Mouse (Mus musculus) lung, embryonic 16.5 days (tissue): ENCODE data around the gene Agfg2. TPM values are rescaled to one million over a fixed set of nuclear protein-coding genes. Genes with fewer than 3 reads are reported as not detected.

Experiments used
- ATAC-seq: fragments of 200-750 bp; cut with Nextera tagmentation; 2 replicates; pipeline ENCODE4 v1.8.0; 2017; ENCODE audit warnings: low read depth, mild to moderate bottlenecking, moderate library complexity
- H3K27ac ChIP-seq: fragments of 300-500 bp; sonication (generic); 2 replicates; pipeline ENCODE4 v1.5.1; 2014; ENCODE audit warnings: mild to moderate bottlenecking, control low read depth, low read length
- H3K27me3 ChIP-seq: fragments of 300-500 bp; sonication (generic); 2 replicates; pipeline ENCODE4 v1.6.1; 2014; ENCODE audit warnings: low read depth, low read length, mixed read lengths; ENCODE audit not compliant: control insufficient read depth, insufficient read depth
- H3K36me3 ChIP-seq: fragments of 300-500 bp; sonication (generic); 2 replicates; pipeline ENCODE4 v1.6.1; 2014; ENCODE audit warnings: low read length; ENCODE audit not compliant: control insufficient read depth, insufficient read depth
- H3K4me1 ChIP-seq: fragments of 300-500 bp; sonication (generic); replicated peaks from 2 replicates; pipeline ENCODE4 v1.6.1; 2014; ENCODE audit warnings: low read length, mixed read lengths; ENCODE audit not compliant: control insufficient read depth, insufficient read depth
- H3K4me2 ChIP-seq: fragments of 300-500 bp; sonication (generic); 2 replicates; pipeline ENCODE4 v1.6.1; 2014; ENCODE audit warnings: low read depth, low read length, control low read depth
- H3K4me3 ChIP-seq: fragments of 300-500 bp; sonication (generic); 2 replicates; pipeline ENCODE4 v1.5.1; 2014; ENCODE audit warnings: mild to moderate bottlenecking, low read length, control low read depth
- H3K9ac ChIP-seq: fragments of 300-500 bp; sonication (generic); 2 replicates; pipeline ENCODE4 v1.6.1; 2014; ENCODE audit warnings: low read length, control low read depth
- H3K9me3 ChIP-seq: fragments of 300-500 bp; sonication (generic); 2 replicates; pipeline ENCODE4 v1.6.1; 2016; ENCODE audit warnings: low read length; ENCODE audit not compliant: control insufficient read depth
- WGBS: fragments of 180-500 bp; shearing (Covaris S2); extraction: QIAGEN DNeasy Blood & Tissue Kit; methylation state at CpG from one replicate; pipeline ENCODE4 v1.1.7; 2014; 5-methylcytosine and 5-hydroxymethylcytosine counted together
- polyA plus RNA-seq: library from polyadenylated mRNA; unstranded; fragments of >200 nt; fragmentation: Nextera tagmentation; extraction: Ambion mirVana; gene quantifications from 2 replicates; pipeline ENCODE4 v1.2.1, GENCODE M21; 2015

Agfg2 gene
- polyA plus RNA-seq, 1 experiment from 2014 or later: 14.2 TPM

DNA sequence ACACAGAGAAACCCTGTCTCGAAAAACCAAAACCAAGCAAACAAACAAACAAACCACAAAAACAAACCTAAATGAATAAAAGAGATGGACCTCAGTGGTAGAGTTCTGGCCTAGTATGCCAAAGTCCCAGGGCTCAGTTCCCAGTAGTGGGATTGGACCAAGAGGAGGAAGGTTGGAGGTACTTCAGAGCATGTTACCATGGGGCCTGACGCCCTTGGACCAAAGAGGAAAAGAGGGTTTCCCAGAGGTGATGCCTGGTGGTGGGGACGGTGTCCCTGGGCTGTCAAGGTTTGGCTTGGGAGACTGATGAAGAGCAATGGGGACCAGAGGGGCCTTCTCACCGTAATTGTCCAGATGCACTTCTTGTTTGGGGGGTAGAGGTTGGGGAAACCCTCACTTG is 74.5 kb downstream of the Agfg2 start:
- 0 out of 2 replicates have a peak, but pooled peaks have one; percentile 0 for ATAC-seq
- peak overlapping the region; percentile 67 for H3K9ac ChIP-seq
- H3K4me3 ChIP-seq: peak overlapping the region; percentile 48
- H3K9me3 ChIP-seq: no peaks in the 10 kb centered on the region
- peak overlapping the region; percentile 96 for H3K27ac ChIP-seq
- peak overlapping the region; percentile 61 for H3K4me2 ChIP-seq
- WGBS: 44% methylated on average over 4 of the region's 4 CpGs
- H3K4me1 ChIP-seq: peaks cover 36% of the 10 kb centered on the region
- H3K27me3 ChIP-seq: no peaks in the 10 kb centered on the region
- H3K36me3 ChIP-seq: no peaks in the 10 kb centered on the region; the same call in 1 of the 2 replicates

DNA sequence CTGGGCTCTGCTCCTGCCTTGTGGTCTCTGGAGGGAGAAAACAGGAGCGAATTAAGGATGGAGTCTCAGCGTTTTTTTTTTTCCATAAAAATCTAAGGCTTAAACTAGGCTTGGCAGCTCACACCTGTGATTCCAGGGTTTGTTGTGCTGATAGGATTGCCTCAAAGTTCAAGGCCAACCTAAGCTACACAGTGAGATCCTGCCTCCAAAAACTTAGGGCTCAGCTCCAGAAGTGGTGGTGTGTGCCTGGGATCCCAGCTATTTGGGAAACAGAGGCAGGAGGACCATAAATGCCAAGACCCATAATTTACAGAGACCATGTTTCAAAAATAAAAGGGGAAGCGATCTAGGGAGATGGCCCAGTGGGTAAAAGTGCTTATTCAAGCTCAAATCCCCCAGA is 75.2 kb downstream of the Agfg2 start:
- Histone ChIP-seq H3K9me3 (no peaks in the 10 kb centered on the region), H3K36me3 (no peaks in the 10 kb centered on the region; the same call in 1 of the 2 replicates), H3K27me3 (no peaks in the 10 kb centered on the region), H3K4me3 (no peak overlapping the region; the same call in 1 of the 2 replicates), H3K27ac (no peak overlapping the region), H3K4me1 (peaks cover 36% of the 10 kb centered on the region), H3K4me2 (peak overlapping the region; percentile 61), H3K9ac (peak overlapping the region; percentile 53)
- WGBS: 68% methylated on average over 3 of the region's 3 CpGs
- no peak for ATAC-seq

DNA sequence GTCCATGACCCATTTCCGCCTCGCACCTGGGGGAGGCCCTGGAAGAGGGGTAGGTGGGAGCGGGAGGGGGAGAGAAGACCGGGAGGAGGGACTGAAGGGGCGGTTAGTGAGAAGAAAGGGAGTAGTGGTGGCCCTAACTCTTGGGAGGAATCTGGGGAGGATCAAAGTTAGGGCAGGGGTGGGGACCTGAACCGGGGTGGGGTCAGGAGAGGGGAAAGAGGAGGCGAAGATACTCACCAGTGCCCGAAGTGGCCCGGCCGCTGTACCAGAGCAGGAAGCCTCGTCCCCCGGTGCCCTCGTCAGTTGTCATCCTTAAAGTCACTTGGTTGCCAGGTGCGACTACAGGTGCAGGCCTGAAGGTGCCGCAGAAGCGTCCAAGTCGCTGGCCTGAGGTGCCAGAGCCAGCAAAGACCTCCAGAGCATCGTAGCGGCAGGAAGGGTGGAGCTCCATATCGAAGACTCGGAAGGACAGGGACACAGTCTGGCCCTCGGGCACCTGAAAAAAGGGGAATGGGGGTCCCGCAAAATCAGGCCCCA is 75.8 kb downstream of the Agfg2 start:
- Histone ChIP-seq H3K9me3 (no peaks in the 10 kb centered on the region), H3K27ac (no peak overlapping the region), H3K9ac (peak overlapping the region; percentile 53), H3K27me3 (no peaks in the 10 kb centered on the region), H3K4me2 (peak overlapping the region; percentile 41), H3K36me3 (no peaks in the 10 kb centered on the region; the same call in 1 of the 2 replicates), H3K4me1 (peaks cover 36% of the 10 kb centered on the region), H3K4me3 (peak overlapping the region; percentile 26)
- no peak for ATAC-seq
- 19% methylated on average over 23 of the region's 23 CpGs for WGBS

DNA sequence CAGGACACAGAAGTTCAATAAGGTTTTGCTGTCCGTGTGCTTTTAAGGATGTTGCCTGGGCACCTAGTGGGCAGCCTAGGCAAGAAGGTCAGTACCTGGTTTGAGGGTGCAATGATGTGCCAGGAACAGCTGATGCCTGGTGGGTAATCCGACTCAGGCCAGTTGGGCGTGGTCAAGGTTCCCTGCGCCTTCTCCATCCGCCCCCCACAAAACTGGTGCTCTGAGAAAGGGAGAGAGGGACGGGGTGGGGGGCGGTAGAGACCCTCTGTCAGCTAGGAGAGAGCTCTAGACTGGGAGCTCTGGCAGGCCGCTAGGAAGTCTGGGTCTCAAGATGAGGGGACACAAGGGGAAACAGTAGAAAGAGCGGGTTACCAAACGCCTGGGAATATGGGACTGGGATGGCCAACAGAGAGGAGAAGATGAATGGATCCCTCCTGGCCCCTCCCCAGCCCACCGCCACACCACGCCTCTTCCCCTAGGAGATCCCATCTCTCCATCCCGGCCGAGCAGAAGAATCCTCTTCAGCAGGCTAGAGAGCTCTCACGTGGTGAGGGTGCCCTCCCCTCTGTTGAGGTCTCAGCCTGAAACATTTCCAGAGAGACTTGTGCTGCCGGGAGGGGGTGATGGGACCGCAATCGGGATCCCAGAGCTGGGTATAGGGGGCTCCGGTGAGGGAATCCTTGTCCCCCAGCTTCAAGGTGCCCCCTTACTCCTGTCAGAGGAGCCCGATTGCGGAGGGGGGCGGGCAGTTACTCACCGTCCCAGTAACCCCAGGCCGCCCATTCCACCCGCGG is 76.5 kb downstream of the Agfg2 start:
- 23% methylated on average over 26 of the region's 26 CpGs for WGBS
- no peak; the same call in 1 of the 2 replicates for ATAC-seq

GRCm38 (mm10) chr5:137601365-137601729 is 83.2 kb downstream of the Agfg2 start:
- Histone ChIP-seq H3K9me3 (no peaks in the 10 kb centered on the region), H3K9ac (peak overlapping the region; percentile 73), H3K27ac (peak overlapping the region; percentile 79), H3K36me3 (no peaks in the 10 kb centered on the region), H3K27me3 (no peaks in the 10 kb centered on the region), H3K4me1 (peaks cover 19% of the 10 kb centered on the region), H3K4me2 (peak overlapping the region; percentile 77), H3K4me3 (peak overlapping the region; percentile 78)
- ATAC-seq: no peak
- WGBS: 1% methylated on average over 22 of the region's 22 CpGs

More for the DNA sequence above, 76.5 kb downstream of the Agfg2 start:
- Histone ChIP-seq H3K27me3 (no peaks in the 10 kb centered on the region), H3K27ac (no peak overlapping the region), H3K4me2 (peak overlapping the region; percentile 41), H3K9ac (peak overlapping the region; percentile 53), H3K36me3 (no peaks in the 10 kb centered on the region; the same call in 1 of the 2 replicates), H3K4me1 (peaks cover 36% of the 10 kb centered on the region), H3K4me3 (peak overlapping the region; percentile 26), H3K9me3 (no peaks in the 10 kb centered on the region)

GRCm38 (mm10) chr5:137600619-137601364 is 83.7 kb downstream of the Agfg2 start, which contains the start of gene Mospd3:
TSS of gene Mospd3 (minus strand) at chr5:137601058.
- Histone ChIP-seq H3K4me3 (peak within 1 kb of the TSS; percentile 78), H3K27me3 (no peaks in the 10 kb centered on the region), H3K27ac (peak within 1 kb of the TSS; percentile 93), H3K36me3 (no peaks in the 10 kb centered on the region), H3K4me2 (peak within 1 kb of the TSS; percentile 95), H3K9ac (peak within 1 kb of the TSS; percentile 93), H3K9me3 (no peaks in the 10 kb centered on the region), H3K4me1 (peaks cover 19% of the 10 kb centered on the region)
- WGBS: under 1% methylated on average over 41 of the region's 41 CpGs
- peak; percentile 96 for ATAC-seq

Other genes with a start within 250 kb of the Agfg2 start
- 0.53 and 0.62 TPM in 2 replicates for gene Zan, start 207.7 kb downstream of the Agfg2 start, polyA plus RNA-seq
- gene Pop7, start 182.2 kb downstream of the Agfg2 start, polyA plus RNA-seq: 50.4 and 54.4 TPM in 2 replicates
- gene Gigyf1, start 166.2 kb downstream of the Agfg2 start, polyA plus RNA-seq: 10.7 and 10.9 TPM in 2 replicates
- 0.31 and 0.98 TPM in 2 replicates for gene Epo, start 151.5 kb downstream of the Agfg2 start, polyA plus RNA-seq
- 379 and 400 TPM in 2 replicates for gene Gnb2, start 151.2 kb downstream of the Agfg2 start, polyA plus RNA-seq
- gene Actl6b, start 131.2 kb downstream of the Agfg2 start, polyA plus RNA-seq: 0.51 and 0.60 TPM in 2 replicates
- gene Tfr2, start 114.9 kb downstream of the Agfg2 start, polyA plus RNA-seq: 0.46 and 1.4 TPM in 2 replicates
- gene Mospd3, start 83.7 kb downstream of the Agfg2 start, polyA plus RNA-seq: 30.4 and 30.7 TPM in 2 replicates
- gene Pcolce, start 70.9 kb downstream of the Agfg2 start, polyA plus RNA-seq: 119 and 123 TPM in 2 replicates
- gene Fbxo24, start 55.7 kb downstream of the Agfg2 start, polyA plus RNA-seq: 0.13 and 0.15 TPM in 2 replicates
- gene Lrch4, start 55.6 kb downstream of the Agfg2 start, polyA plus RNA-seq: 34.2 and 42.6 TPM in 2 replicates
- 14.8 and 18.1 TPM in 2 replicates for gene Gm20605, start 55.6 kb downstream of the Agfg2 start, polyA plus RNA-seq
- 9.7 and 12.4 TPM in 2 replicates for gene Sap25, start 43.4 kb downstream of the Agfg2 start, polyA plus RNA-seq
- gene Irs3, start 39.0 kb downstream of the Agfg2 start, polyA plus RNA-seq: 0.38 TPM in 1 of 2 replicates, not detected in the other
- gene Nyap1, start 56.9 kb upstream of the Agfg2 start, polyA plus RNA-seq: 1.6 and 1.9 TPM in 2 replicates
- 140 and 146 TPM in 2 replicates for gene Tsc22d4, start 61.0 kb upstream of the Agfg2 start, polyA plus RNA-seq
- gene Ppp1r35, start 94.1 kb upstream of the Agfg2 start, polyA plus RNA-seq: 25.9 and 30.5 TPM in 2 replicates
- gene Mepce, start 102.9 kb upstream of the Agfg2 start, polyA plus RNA-seq: 10.0 and 10.5 TPM in 2 replicates
- 24.3 and 26.8 TPM in 2 replicates for gene Zcwpw1, start 103.1 kb upstream of the Agfg2 start, polyA plus RNA-seq
- 4.4 and 5.2 TPM in 2 replicates for gene Pilra, start 151.6 kb upstream of the Agfg2 start, polyA plus RNA-seq
- gene Pilrb1, start 173.4 kb upstream of the Agfg2 start, polyA plus RNA-seq: 1.1 and 1.8 TPM in 2 replicates
- 1.1 and 1.5 TPM in 2 replicates for gene Pilrb2, start 187.1 kb upstream of the Agfg2 start, polyA plus RNA-seq
- gene Cyp3a13, start 236.9 kb upstream of the Agfg2 start, polyA plus RNA-seq: 0.77 and 0.79 TPM in 2 replicates